Mouse (Mus musculus) erythroblast, embryonic 14.5 days (primary cell): ENCODE results near the gene Fam102b.

Experiments
- GATA1 ChIP-seq: IDR thresholded peaks from 2 replicates; pipeline ENCODE4 v1.6.1; 2012; ENCODE audit warnings: low read length, inconsistent platforms, mixed read lengths
- TAL1 ChIP-seq: IDR thresholded peaks from 3 replicates; pipeline ENCODE4 v1.6.1; 2012; ENCODE audit warnings: low read length, inconsistent platforms, mixed read lengths

GRCm38 (mm10) chr3:109034411-109034810 lies 7.0 kb upstream of the Fam102b start:
- TF ChIP-seq GATA1 (no peak), TAL1 (no peak)
